Mouse (Mus musculus): ENCODE data around the gene Cenpo. TPM values are rescaled to one million over a fixed set of nuclear protein-coding genes. Genes with fewer than 3 reads are reported as not detected.
"Not testable (repeated sequence)": the region's sequence is repeated elsewhere in the genome, so short reads cannot be mapped to it uniquely, and the experiment has no call there.

Cenpo gene
- polyA plus RNA-seq, 1 experiment from 2014 or later, result 23.0 TPM

DNA sequence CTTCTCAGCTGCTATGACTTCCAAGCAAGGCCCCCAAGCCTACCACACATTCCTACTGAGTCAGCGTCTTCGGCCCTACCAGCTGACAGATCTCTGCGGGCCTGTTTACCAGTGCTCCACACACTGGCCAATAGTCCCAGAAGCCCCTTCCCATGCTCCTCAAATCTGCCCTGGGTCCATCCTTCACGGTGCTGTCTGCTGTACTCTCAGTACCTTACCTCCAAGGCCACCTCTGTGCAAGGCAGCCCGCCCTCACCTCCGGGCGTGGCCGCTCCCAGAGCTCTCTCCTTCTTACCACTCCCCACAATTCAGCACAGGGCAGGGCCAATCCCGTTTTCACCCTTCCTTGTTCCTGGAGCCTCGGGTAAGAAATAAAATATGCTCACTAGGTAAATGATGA is 11.6 kb upstream of the Cenpo start:
- 81% methylated on average over 10 of the region's 10 CpGs for WGBS
- ATAC-seq (replicated peaks; ENCODE audit: insufficient number of reproducible peaks, low FRiP score, low TSS enrichment, low read depth) (no peak), DNase-seq (ENCODE audit: low spot score) (no peak)
- no peak overlapping the region for H3K4me2 ChIP-seq (ENCODE audit: low read depth, low read length)
- H3K4me1 ChIP-seq (ENCODE audit: control insufficient read depth, insufficient read depth, low read length), result no peaks in the 10 kb centered on the region
- no peak overlapping the region for H3K27ac ChIP-seq (replicated peaks; ENCODE audit: low read depth, low read length)
- no peaks in the 10 kb centered on the region for H3K9me3 ChIP-seq (replicated peaks; ENCODE audit: control insufficient read depth, low read length)
- H3K4me3 ChIP-seq (ENCODE audit: low read depth, low read length), result no peak overlapping the region
- H3K27me3 ChIP-seq (ENCODE audit: control insufficient read depth, insufficient read depth, low read length), result no peaks in the 10 kb centered on the region
- H3K9ac ChIP-seq (replicated peaks; ENCODE audit: low read length), result no peak overlapping the region
- no peaks in the 10 kb centered on the region for H3K36me3 ChIP-seq (replicated peaks; ENCODE audit: control insufficient read depth, insufficient read depth, low read depth, low read length)

DNA sequence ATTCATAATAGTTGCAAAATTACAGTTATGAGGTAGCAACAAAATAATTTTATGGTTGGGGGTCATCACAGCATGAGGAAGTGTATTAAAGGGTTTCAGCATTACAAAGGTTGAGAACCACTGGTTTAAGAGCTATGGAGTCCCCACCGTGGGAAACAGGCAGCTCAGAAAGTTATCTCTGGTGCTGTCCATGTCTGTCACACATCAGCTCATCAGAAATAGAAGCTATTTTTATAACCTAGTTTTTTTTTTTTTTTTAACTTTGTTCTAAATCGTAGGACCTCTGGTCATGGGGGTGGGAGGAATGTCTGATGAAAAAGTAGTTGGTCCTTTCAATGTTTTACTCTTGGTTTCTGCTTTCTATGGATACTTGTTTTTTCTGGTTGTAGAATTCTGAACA is 9.7 kb upstream of the Cenpo start:
- no peak for ATAC-seq (replicated peaks; ENCODE audit: insufficient number of reproducible peaks, low FRiP score, low TSS enrichment, low read depth)
- no peaks in the 10 kb centered on the region for H3K36me3 ChIP-seq (replicated peaks; ENCODE audit: control insufficient read depth, insufficient read depth, low read depth, low read length)
- DNase-seq (ENCODE audit: low spot score), result no peak
- no peaks in the 10 kb centered on the region for H3K4me1 ChIP-seq (ENCODE audit: control insufficient read depth, insufficient read depth, low read length)
- H3K4me2 ChIP-seq (ENCODE audit: low read depth, low read length), result no peak overlapping the region
- H3K4me3 ChIP-seq (ENCODE audit: low read depth, low read length), result no peak overlapping the region
- no peak overlapping the region for H3K27ac ChIP-seq (replicated peaks; ENCODE audit: low read depth, low read length)
- no peaks in the 10 kb centered on the region for H3K27me3 ChIP-seq (ENCODE audit: control insufficient read depth, insufficient read depth, low read length)
- no peaks in the 10 kb centered on the region for H3K9me3 ChIP-seq (replicated peaks; ENCODE audit: control insufficient read depth, low read length)
- WGBS, result 85% methylated on average over 2 of the region's 2 CpGs
- no peak overlapping the region for H3K9ac ChIP-seq (replicated peaks; ENCODE audit: low read length)

DNA sequence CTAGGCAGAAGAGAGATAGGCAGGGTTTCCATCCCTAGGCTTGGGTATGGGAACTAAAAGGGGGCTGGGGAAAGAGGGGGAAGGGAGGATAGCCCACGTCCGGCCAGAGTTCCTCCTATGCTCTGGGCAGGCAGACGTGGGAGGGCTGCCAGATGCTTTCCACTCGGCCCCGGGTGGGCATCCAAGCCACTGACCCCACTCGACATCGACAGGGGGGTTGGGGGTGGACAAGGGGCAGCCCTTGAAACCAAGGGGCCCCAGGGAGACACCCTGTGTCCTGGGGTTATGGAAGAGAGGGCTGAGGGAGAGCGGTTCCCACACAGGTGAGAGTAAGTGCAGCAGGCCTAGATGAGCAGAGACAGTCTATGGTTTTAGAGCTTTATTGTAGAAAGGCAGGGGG is 6.2 kb upstream of the Cenpo start:
- H3K4me2 ChIP-seq (ENCODE audit: low read depth, low read length); H3K9ac ChIP-seq (replicated peaks; ENCODE audit: low read length); H3K4me3 ChIP-seq (ENCODE audit: low read depth, low read length); H3K9me3 ChIP-seq (replicated peaks; ENCODE audit: control insufficient read depth, low read length); DNase-seq (ENCODE audit: low spot score); H3K27me3 ChIP-seq (ENCODE audit: control insufficient read depth, insufficient read depth, low read length); H3K27ac ChIP-seq (replicated peaks; ENCODE audit: low read depth, low read length); H3K4me1 ChIP-seq (ENCODE audit: control insufficient read depth, insufficient read depth, low read length); ATAC-seq (replicated peaks; ENCODE audit: insufficient number of reproducible peaks, low FRiP score, low TSS enrichment, low read depth); H3K36me3 ChIP-seq (replicated peaks; ENCODE audit: control insufficient read depth, insufficient read depth, low read depth, low read length): not testable (repeated sequence)
- WGBS, result 81% methylated on average over 8 of the region's 8 CpGs

DNA sequence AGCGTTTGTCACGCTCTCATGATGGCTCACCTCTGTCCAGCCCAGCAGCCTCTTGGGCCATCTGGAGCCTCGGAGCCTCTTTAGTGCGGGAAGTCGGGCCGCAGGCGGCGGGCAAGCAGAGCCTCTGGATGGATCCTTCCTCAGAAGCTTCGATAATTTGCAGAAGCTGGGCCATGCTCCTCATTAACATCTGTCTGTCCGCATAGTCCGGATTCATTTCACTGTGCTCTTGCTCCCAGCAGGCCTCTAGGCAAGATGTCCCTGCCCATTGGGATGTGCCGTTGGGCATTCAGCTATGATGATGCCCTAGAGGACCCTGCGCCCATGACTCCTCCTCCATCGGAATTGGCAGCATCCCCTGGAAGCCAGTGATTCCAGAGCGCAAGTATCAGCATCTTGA is 3.4 kb upstream of the Cenpo start:
- Histone ChIP-seq H3K9ac (replicated peaks; ENCODE audit: low read length) (no peak overlapping the region), H3K9me3 (replicated peaks; ENCODE audit: control insufficient read depth, low read length) (no peaks in the 10 kb centered on the region), H3K4me2 (ENCODE audit: low read depth, low read length) (no peak overlapping the region), H3K27me3 (ENCODE audit: control insufficient read depth, insufficient read depth, low read length) (no peaks in the 10 kb centered on the region), H3K4me3 (ENCODE audit: low read depth, low read length) (no peak overlapping the region), H3K36me3 (replicated peaks; ENCODE audit: control insufficient read depth, insufficient read depth, low read depth, low read length) (no peaks in the 10 kb centered on the region), H3K27ac (replicated peaks; ENCODE audit: low read depth, low read length) (no peak overlapping the region), H3K4me1 (ENCODE audit: control insufficient read depth, insufficient read depth, low read length) (no peaks in the 10 kb centered on the region)
- ATAC-seq (replicated peaks; ENCODE audit: insufficient number of reproducible peaks, low FRiP score, low TSS enrichment, low read depth) (no peak), DNase-seq (ENCODE audit: low spot score) (no peak)
- 94% methylated on average over 15 of the region's 15 CpGs for WGBS

DNA sequence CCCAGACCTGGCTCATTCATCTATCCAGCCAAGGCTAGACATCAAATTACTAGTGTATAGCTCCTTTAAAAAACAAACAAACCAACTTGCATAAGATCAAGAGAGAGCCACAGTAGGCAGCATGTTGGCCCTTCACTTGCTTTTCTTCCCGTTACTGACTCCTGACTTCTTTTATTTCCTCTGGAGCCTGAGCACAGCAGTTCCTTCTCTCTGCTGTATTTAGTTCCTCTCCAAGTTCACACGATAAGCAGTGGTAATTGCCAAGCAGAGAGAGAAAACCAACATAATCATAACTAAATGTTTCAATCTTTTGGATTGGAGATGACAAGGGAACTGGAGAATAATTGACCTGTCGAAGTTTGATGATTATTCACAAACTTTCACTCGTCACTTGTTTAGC is 1.3 kb downstream of the Cenpo start:
- H3K9me3 ChIP-seq (replicated peaks; ENCODE audit: control insufficient read depth, low read length), result no peaks in the 10 kb centered on the region
- no peak overlapping the region for H3K9ac ChIP-seq (replicated peaks; ENCODE audit: low read length)
- no peak for DNase-seq (ENCODE audit: low spot score)
- no peak overlapping the region for H3K27ac ChIP-seq (replicated peaks; ENCODE audit: low read depth, low read length)
- no peak for ATAC-seq (replicated peaks; ENCODE audit: insufficient number of reproducible peaks, low FRiP score, low TSS enrichment, low read depth)
- WGBS, result 53% methylated on average over 4 of the region's 4 CpGs
- peak overlapping the region; percentile 2; the same call in 1 of the 2 replicates for H3K4me2 ChIP-seq (ENCODE audit: low read depth, low read length)
- no peaks in the 10 kb centered on the region for H3K36me3 ChIP-seq (replicated peaks; ENCODE audit: control insufficient read depth, insufficient read depth, low read depth, low read length)
- no peaks in the 10 kb centered on the region for H3K27me3 ChIP-seq (ENCODE audit: control insufficient read depth, insufficient read depth, low read length)
- no peaks in the 10 kb centered on the region for H3K4me1 ChIP-seq (ENCODE audit: control insufficient read depth, insufficient read depth, low read length)
- H3K4me3 ChIP-seq (ENCODE audit: low read depth, low read length), result peak overlapping the region; percentile 69

GRCm38 (mm10) chr12:4230156-4230555 is 3.9 kb downstream of the Cenpo start:
- Histone ChIP-seq H3K9ac (replicated peaks; ENCODE audit: low read length) (no peak overlapping the region), H3K27ac (replicated peaks; ENCODE audit: low read depth, low read length) (no peak overlapping the region), H3K4me2 (ENCODE audit: low read depth, low read length) (no peak overlapping the region), H3K9me3 (replicated peaks; ENCODE audit: control insufficient read depth, low read length) (no peaks in the 10 kb centered on the region), H3K4me1 (ENCODE audit: control insufficient read depth, insufficient read depth, low read length) (no peaks in the 10 kb centered on the region), H3K36me3 (replicated peaks; ENCODE audit: control insufficient read depth, insufficient read depth, low read depth, low read length) (no peaks in the 10 kb centered on the region; the same call in 1 of the 2 replicates), H3K27me3 (ENCODE audit: control insufficient read depth, insufficient read depth, low read length) (no peaks in the 10 kb centered on the region), H3K4me3 (ENCODE audit: low read depth, low read length) (no peak overlapping the region)
- no peak for DNase-seq (ENCODE audit: low spot score)
- WGBS, result 93% methylated on average over 7 of the region's 7 CpGs
- no peak for ATAC-seq (replicated peaks; ENCODE audit: insufficient number of reproducible peaks, low FRiP score, low TSS enrichment, low read depth)

- H3K4me2 ChIP-seq (ENCODE audit: low read depth, low read length), result no peak overlapping the region
- no peaks in the 10 kb centered on the region for H3K4me1 ChIP-seq (ENCODE audit: control insufficient read depth, insufficient read depth, low read length)
- WGBS, result 52% methylated on average over 8 of the region's 8 CpGs
- no peaks in the 10 kb centered on the region for H3K27me3 ChIP-seq (ENCODE audit: control insufficient read depth, insufficient read depth, low read length)
- DNase-seq (ENCODE audit: low spot score) (peak; percentile 41), ATAC-seq (replicated peaks; ENCODE audit: insufficient number of reproducible peaks, low FRiP score, low TSS enrichment, low read depth) (no peak; the same call in 1 of the 2 replicates)
- H3K36me3 ChIP-seq (replicated peaks; ENCODE audit: control insufficient read depth, insufficient read depth, low read depth, low read length), result no peaks in the 10 kb centered on the region; the same call in 1 of the 2 replicates
- H3K4me3 ChIP-seq (ENCODE audit: low read depth, low read length), result no peak overlapping the region
- no peak overlapping the region for H3K9ac ChIP-seq (replicated peaks; ENCODE audit: low read length)
- peak overlapping the region; percentile 59; the same call in 1 of the 2 replicates for H3K27ac ChIP-seq (replicated peaks; ENCODE audit: low read depth, low read length)
- H3K9me3 ChIP-seq (replicated peaks; ENCODE audit: control insufficient read depth, low read length), result no peaks in the 10 kb centered on the region
Observed at GRCm38 (mm10) chr12:4212908-4213307, 21.2 kb downstream of the Cenpo start.

DNA sequence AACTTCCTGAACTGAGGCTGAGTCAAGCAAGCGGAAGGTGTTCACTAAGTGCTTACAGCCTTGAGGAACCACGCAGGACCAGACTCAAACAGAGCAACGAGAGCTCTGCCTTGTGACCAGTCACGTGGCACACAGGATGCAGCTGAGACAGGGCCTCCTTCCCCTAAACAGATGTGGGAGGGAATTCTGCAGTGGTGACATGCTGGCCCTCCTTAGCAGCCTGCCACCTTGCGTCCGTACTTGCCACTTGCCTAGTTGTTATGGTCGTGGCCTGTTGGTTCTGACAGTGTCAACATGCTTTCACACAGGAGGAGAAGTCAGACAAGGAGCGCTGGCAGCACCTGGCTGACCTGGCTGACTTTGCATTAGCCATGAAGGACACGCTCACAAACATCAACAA is 22.9 kb downstream of the Cenpo start:
- Histone ChIP-seq H3K9ac (replicated peaks; ENCODE audit: low read length) (no peak overlapping the region), H3K4me1 (ENCODE audit: control insufficient read depth, insufficient read depth, low read length) (no peaks in the 10 kb centered on the region), H3K4me3 (ENCODE audit: low read depth, low read length) (no peak overlapping the region), H3K36me3 (replicated peaks; ENCODE audit: control insufficient read depth, insufficient read depth, low read depth, low read length) (no peaks in the 10 kb centered on the region; the same call in 1 of the 2 replicates), H3K9me3 (replicated peaks; ENCODE audit: control insufficient read depth, low read length) (no peaks in the 10 kb centered on the region), H3K27ac (replicated peaks; ENCODE audit: low read depth, low read length) (no peak overlapping the region), H3K4me2 (ENCODE audit: low read depth, low read length) (no peak overlapping the region), H3K27me3 (ENCODE audit: control insufficient read depth, insufficient read depth, low read length) (no peaks in the 10 kb centered on the region)
- 84% methylated on average over 9 of the region's 9 CpGs for WGBS
- DNase-seq (ENCODE audit: low spot score) (no peak), ATAC-seq (replicated peaks; ENCODE audit: insufficient number of reproducible peaks, low FRiP score, low TSS enrichment, low read depth) (no peak)
